In the genomic region with DNA sequence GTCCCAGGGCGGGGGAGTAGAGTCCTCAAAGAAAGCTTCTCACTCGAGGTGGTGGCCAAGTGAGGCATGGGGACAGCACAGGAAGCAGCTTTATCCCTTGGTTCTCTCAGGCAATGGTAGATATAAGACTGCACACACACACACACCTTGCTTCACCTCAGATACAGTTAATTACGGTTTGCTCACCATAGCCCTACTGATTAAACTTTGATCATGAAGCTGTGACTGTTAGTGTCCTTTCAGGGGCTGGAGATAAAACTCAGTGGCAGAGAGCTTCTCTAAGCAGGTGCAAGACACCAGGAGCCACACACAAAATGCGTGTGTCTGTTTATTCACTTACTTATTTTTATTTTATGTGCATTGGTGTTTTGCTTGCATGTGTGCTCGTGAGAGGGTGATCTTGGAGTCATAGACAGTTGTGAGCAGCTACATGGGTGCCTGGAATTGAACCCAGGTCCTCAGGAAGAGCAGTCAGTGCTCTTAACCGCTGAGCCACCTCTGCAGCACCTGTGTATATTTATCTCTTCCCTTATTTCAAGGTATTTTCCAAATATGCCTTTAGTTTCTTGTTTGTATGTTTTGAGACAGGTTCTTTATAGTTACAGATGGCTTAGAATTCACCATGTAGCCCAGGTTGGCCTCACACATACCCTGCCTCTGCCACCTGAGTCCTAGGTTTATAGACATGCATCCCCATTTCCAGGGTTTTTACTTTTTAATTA, we compare ENCODE assay signal across 9 mouse cellular contexts. TPM values are rescaled to one million over a fixed set of nuclear protein-coding genes. Genes with fewer than 3 reads are reported as not detected.
DNase-seq lines count a peak whose midpoint lies in the region; ATAC-seq and TF ChIP-seq lines count a peak whose summit lies in the region.
"Had no signal": no experiment of that assay in that cellular context is flagged by ENCODE, and none has a peak within 500 bp of the region (broad histone marks: within the 10 kb centered on the region; RNA-seq: fewer than 3 reads in every experiment).

No protein-coding gene starts in this region.

- H3K4me2 ChIP-seq in heart, embryonic 11.5 days = peak overlapping the region; percentile 87
- H3K4me2 ChIP-seq in embryonic facial prominence, embryonic 13.5 days = peak overlapping the region; percentile 90
- H3K4me2 ChIP-seq in hindbrain, postnatal 0 days (ENCODE audit: low read depth, low read length) = peak overlapping the region; percentile 86
- peak overlapping the region; percentile 73 for H3K4me2 ChIP-seq in midbrain, embryonic 12.5 days (replicated peaks)

- H3K27me3 ChIP-seq in heart, embryonic 11.5 days (ENCODE audit: control insufficient read depth, insufficient read depth, low read length) = no peaks in the 10 kb centered on the region
- H3K27me3 ChIP-seq in embryonic facial prominence, embryonic 13.5 days = no peaks in the 10 kb centered on the region
- no peaks in the 10 kb centered on the region for H3K27me3 ChIP-seq in hindbrain, postnatal 0 days (ENCODE audit: insufficient read depth, low read length)
- H3K27me3 ChIP-seq in midbrain, embryonic 12.5 days = 0 out of 2 replicates have a peak, but pooled peaks cover 3% of the 10 kb centered on the region

- H3K4me1 ChIP-seq in heart, embryonic 11.5 days (ENCODE audit: control insufficient read depth, insufficient read depth, low read length) = peaks cover 16% of the 10 kb centered on the region
- H3K4me1 ChIP-seq in embryonic facial prominence, embryonic 13.5 days = peaks cover 33% of the 10 kb centered on the region
- peaks cover 15% of the 10 kb centered on the region for H3K4me1 ChIP-seq in hindbrain, postnatal 0 days (ENCODE audit: insufficient read depth, low read length)
- peaks cover 26% of the 10 kb centered on the region for H3K4me1 ChIP-seq in midbrain, embryonic 12.5 days

- no peaks in the 10 kb centered on the region for H3K9me3 ChIP-seq in heart, embryonic 11.5 days (replicated peaks; ENCODE audit: control insufficient read depth, low read length)
- no peaks in the 10 kb centered on the region for H3K9me3 ChIP-seq in embryonic facial prominence, embryonic 13.5 days
- no peaks in the 10 kb centered on the region for H3K9me3 ChIP-seq in hindbrain, postnatal 0 days (ENCODE audit: low read length)
- H3K9me3 ChIP-seq in midbrain, embryonic 12.5 days = no peaks in the 10 kb centered on the region

- H3K36me3 ChIP-seq in heart, embryonic 11.5 days (ENCODE audit: control insufficient read depth, insufficient read depth, low read length) = no peaks in the 10 kb centered on the region
- 0 out of 2 replicates have a peak, but pooled peaks cover 3% of the 10 kb centered on the region for H3K36me3 ChIP-seq in embryonic facial prominence, embryonic 13.5 days
- H3K36me3 ChIP-seq in hindbrain, postnatal 0 days (ENCODE audit: insufficient read depth, low read length) = no peaks in the 10 kb centered on the region
- 0 out of 2 replicates have a peak, but pooled peaks cover 2% of the 10 kb centered on the region for H3K36me3 ChIP-seq in midbrain, embryonic 12.5 days

- 73% methylated on average over 6 of the region's 6 CpGs for WGBS in heart, embryonic 11.5 days (ENCODE audit: insufficient replicate concordance)
- 67% methylated on average over 6 of the region's 6 CpGs for WGBS in embryonic facial prominence, embryonic 13.5 days
- WGBS in hindbrain, postnatal 0 days = 70% methylated on average over 6 of the region's 6 CpGs
- 66% methylated on average over 6 of the region's 6 CpGs for WGBS in midbrain, embryonic 12.5 days

- ATAC-seq in heart, embryonic 11.5 days (replicated peaks; ENCODE audit: insufficient number of reproducible peaks, low FRiP score, low TSS enrichment) = no peak
- no peak for ATAC-seq in embryonic facial prominence, embryonic 13.5 days (ENCODE audit: insufficient number of reproducible peaks, insufficient read depth, low FRiP score, low TSS enrichment, low read depth)
- ATAC-seq in hindbrain, postnatal 0 days = no peak
- ATAC-seq in midbrain, embryonic 12.5 days (ENCODE audit: low FRiP score, low read depth) = no peak

- no peak for TF ChIP-seq CTCF in hindbrain, postnatal 0 days (IDR thresholded peaks at IDR 0.05; ENCODE audit: low read depth)

- H3K9ac ChIP-seq in heart, embryonic 11.5 days (ENCODE audit: low read depth, low read length) = peak overlapping the region; percentile 52; the same call in 1 of the 2 replicates
- H3K9ac ChIP-seq in embryonic facial prominence, embryonic 13.5 days = peak overlapping the region; percentile 92
- H3K9ac ChIP-seq in hindbrain, postnatal 0 days (replicated peaks; ENCODE audit: low read length) = no peak overlapping the region
- 0 out of 2 replicates have a peak overlapping the region, but pooled peaks have one; percentile 85 for H3K9ac ChIP-seq in midbrain, embryonic 12.5 days (replicated peaks)

- no peak overlapping the region for H3K27ac ChIP-seq in heart, embryonic 11.5 days (ENCODE audit: low read depth, low read length)
- no peak overlapping the region for H3K27ac ChIP-seq in embryonic facial prominence, embryonic 13.5 days
- H3K27ac ChIP-seq in hindbrain, postnatal 0 days = no peak overlapping the region
- no peak overlapping the region for H3K27ac ChIP-seq in midbrain, embryonic 12.5 days (replicated peaks)

- H3K4me3 ChIP-seq in heart, embryonic 11.5 days (ENCODE audit: low read depth, low read length) = no peak overlapping the region
- no peak overlapping the region for H3K4me3 ChIP-seq in embryonic facial prominence, embryonic 13.5 days
- H3K4me3 ChIP-seq in hindbrain, postnatal 0 days (ENCODE audit: low read length) = no peak overlapping the region
- H3K4me3 ChIP-seq in midbrain, embryonic 12.5 days = peak overlapping the region; percentile 83; the same call in 1 of the 2 replicates

- no peak for DNase-seq in heart, adult 9 months (ENCODE audit: low spot score in 2 of 2)
- DNase-seq in hindbrain, postnatal 0 days (ENCODE audit: low spot score) = no peak
- no peak for DNase-seq in right cerebral cortex, postnatal 36 days (ENCODE audit: low spot score in 2 of 2)
- DNase-seq in thymus, postnatal 0 days (ENCODE audit: low spot score) = no peak
- no peak for DNase-seq in cerebellum, postnatal 4 days (ENCODE audit: low spot score in 2 of 2)
- DNase-seq: heart, postnatal 10 days had no signal

RNA-seq across cellular contexts. Expression of a gene that starts 2.2 kb away (rescaled TPM):
- polyA plus RNA-seq in heart, embryonic 11.5 days (2014; fragmentation: Nextera tagmentation; extraction: Ambion mirVana) = 55.0 and 58.7 TPM in 2 replicates
- 48.9 and 51.7 TPM in 2 replicates for polyA plus RNA-seq in embryonic facial prominence, embryonic 13.5 days (2015; fragmentation: Nextera tagmentation; extraction: Ambion mirVana)
- total RNA-seq in hindbrain, postnatal 0 days (2014; rRNA removed) = 46.3 and 58.3 TPM in 2 replicates
- 94.7 and 96.8 TPM in 2 replicates for polyA plus RNA-seq in hindbrain, postnatal 0 days (2015; fragmentation: Nextera tagmentation; extraction: Ambion mirVana)
- 55.3 and 57.8 TPM in 2 replicates for polyA plus RNA-seq in midbrain, embryonic 12.5 days (2016; fragmentation: Nextera tagmentation; extraction: Ambion mirVana)
- 23.4 and 23.5 TPM in 2 replicates for polyA plus RNA-seq in thymus, postnatal 0 days (2015; fragmentation: Nextera tagmentation; extraction: Ambion mirVana)

RNA-seq across cellular contexts. Expression of a gene that starts 52.0 kb away (rescaled TPM):
- polyA plus RNA-seq in heart, embryonic 11.5 days (2014; fragmentation: Nextera tagmentation; extraction: Ambion mirVana) = 2.5 and 4.0 TPM in 2 replicates
- 5.4 and 5.5 TPM in 2 replicates for polyA plus RNA-seq in embryonic facial prominence, embryonic 13.5 days (2015; fragmentation: Nextera tagmentation; extraction: Ambion mirVana)
- 13.4 and 14.8 TPM in 2 replicates for total RNA-seq in hindbrain, postnatal 0 days (2014; rRNA removed)
- polyA plus RNA-seq in hindbrain, postnatal 0 days (2015; fragmentation: Nextera tagmentation; extraction: Ambion mirVana) = 5.0 and 6.4 TPM in 2 replicates
- polyA plus RNA-seq in midbrain, embryonic 12.5 days (2016; fragmentation: Nextera tagmentation; extraction: Ambion mirVana) = 9.3 and 11.0 TPM in 2 replicates
- polyA plus RNA-seq in thymus, postnatal 0 days (2015; fragmentation: Nextera tagmentation; extraction: Ambion mirVana) = 6.6 and 6.7 TPM in 2 replicates
